20 mouse cellular contexts compared by ENCODE assay signal in the genomic region with DNA sequence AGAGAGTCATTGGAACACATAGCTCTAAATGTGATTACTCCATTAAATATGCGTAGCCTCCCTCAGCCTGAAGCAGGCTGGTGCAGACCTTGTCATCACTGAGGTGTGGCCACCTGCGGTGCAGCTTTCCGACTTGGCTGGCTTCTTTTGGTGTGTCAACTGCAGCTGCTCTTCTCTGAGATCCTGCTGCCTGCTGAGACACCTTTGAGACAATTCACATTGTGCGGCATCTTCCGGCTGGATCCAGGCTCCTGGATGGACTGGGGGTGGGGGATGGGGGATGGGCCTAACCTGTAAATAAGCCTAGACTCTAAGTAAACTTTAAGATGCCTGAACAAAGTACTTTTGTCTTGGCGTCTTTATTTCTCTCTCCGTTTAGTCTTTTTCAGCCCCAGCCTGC.
DNase-seq lines count a peak whose midpoint lies in the region; TF ChIP-seq lines count a peak whose summit lies in the region.
"Had no signal": no experiment of that assay in that cellular context is flagged by ENCODE, and none has a peak within 500 bp of the region (broad histone marks: within the 10 kb centered on the region; RNA-seq: fewer than 3 reads in every experiment).

No protein-coding gene starts in this region.

- peaks cover 2% of the 10 kb centered on the region for H3K4me1 ChIP-seq in ES-Bruce4 (ENCODE audit: control insufficient read depth, insufficient read depth, low read length)
- no peaks in the 10 kb centered on the region for H3K4me1 ChIP-seq in ES-E14 (ENCODE audit: control insufficient read depth in 2 of 2, insufficient read depth in 2 of 2, low read length in 2 of 2, poor library complexity in 1 of 2)
- H3K4me1 ChIP-seq: embryonic facial prominence, embryonic 13.5 days; embryonic facial prominence, embryonic 15.5 days; forebrain, embryonic 10.5 days; forebrain, embryonic 12.5 days had no signal

- no peak for TF ChIP-seq CTCF in ES-Bruce4 (IDR thresholded peaks at IDR 0.05; ENCODE audit: low read depth, low read length)

- in situ Hi-C loops in ES-E14 (cut with MboI; ENCODE audit: low sequenced_read_pairs in 2 of 2, unreplicated experiment in 2 of 2), result no loop called here

- no peaks in the 10 kb centered on the region for H3K27me3 ChIP-seq in ES-Bruce4 (ENCODE audit: control insufficient read depth, insufficient read depth, low read length, poor library complexity, severe bottlenecking)
- H3K27me3 ChIP-seq: embryonic facial prominence, embryonic 13.5 days; embryonic facial prominence, embryonic 15.5 days; forebrain, embryonic 12.5 days had no signal

- H3K27ac ChIP-seq in ES-Bruce4 (ENCODE audit: insufficient read depth, low read length) (no peak overlapping the region; the same call in 1 of the 2 replicates), ES-E14 (ENCODE audit: insufficient read depth, low read depth, low read length, poor library complexity, severe bottlenecking) (no peak overlapping the region)
- H3K27ac ChIP-seq: embryonic facial prominence, embryonic 13.5 days; embryonic facial prominence, embryonic 15.5 days; forebrain, embryonic 10.5 days; forebrain, embryonic 12.5 days had no signal

- H3K36me3 ChIP-seq in ES-Bruce4 (ENCODE audit: control insufficient read depth, insufficient read depth, low read length, poor library complexity, severe bottlenecking) (no peaks in the 10 kb centered on the region), ES-E14 (ENCODE audit: control insufficient read depth, insufficient read depth, low read length, poor library complexity, severe bottlenecking) (no peaks in the 10 kb centered on the region)
- H3K36me3 ChIP-seq: embryonic facial prominence, embryonic 13.5 days; embryonic facial prominence, embryonic 15.5 days; forebrain, embryonic 10.5 days; forebrain, embryonic 12.5 days had no signal

- 0 out of 2 replicates have a peak, but pooled peaks have one; percentile 28 for TF ChIP-seq EP300 in ES-Bruce4 (IDR thresholded peaks at IDR 0.05; ENCODE audit: insufficient read depth, low read depth, low read length)

- TF ChIP-seq POLR2A in ES-Bruce4 (IDR thresholded peaks at IDR 0.05; ENCODE audit: insufficient read depth, low read length), result no peak

- H3K9ac ChIP-seq in ES-Bruce4 (ENCODE audit: low read depth, poor library complexity, severe bottlenecking), result no peak overlapping the region
- no peak overlapping the region for H3K9ac ChIP-seq in ES-E14 (ENCODE audit: insufficient read depth, low read depth, low read length, poor library complexity, severe bottlenecking)
- H3K9ac ChIP-seq: embryonic facial prominence, embryonic 13.5 days; embryonic facial prominence, embryonic 15.5 days; forebrain, embryonic 12.5 days had no signal

- H3K9me3 ChIP-seq in ES-Bruce4 (replicated peaks; ENCODE audit: control insufficient read depth, insufficient read depth, low read length, poor library complexity, severe bottlenecking) (no peaks in the 10 kb centered on the region), ES-E14 (ENCODE audit: control insufficient read depth, insufficient read depth, low read depth, low read length) (no peaks in the 10 kb centered on the region)
- H3K9me3 ChIP-seq: embryonic facial prominence, embryonic 13.5 days; embryonic facial prominence, embryonic 15.5 days; forebrain, embryonic 12.5 days had no signal

- DNase-seq in ES-E14 (ENCODE audit: low read depth, low spot score) (peak; percentile 15), ZHBTc4 (ENCODE audit: low read depth, low spot score) (peak; percentile 70)
- DNase-seq in adrenal gland, postnatal 25 days, result no peak
- DNase-seq in adrenal gland, adult 2 months, result no peak
- DNase-seq: adrenal gland, adult 8-10 months; adrenal gland, postnatal 14 days; B cell, adult 2 months; cerebellum, adult 11 months; cerebellum, adult 18-20 months; cerebellum, adult 8-10 months; cerebellum, adult 9-11 months; cerebellum, postnatal 14 days; cerebellum, postnatal 36 days; embryo, embryonic 11 days had no signal

- H3K4me3 ChIP-seq in ES-Bruce4 (ENCODE audit: low read depth, low read length) (no peak overlapping the region), ES-E14 (ENCODE audit: insufficient read depth in 1 of 2, low read depth in 1 of 2, low read length in 2 of 2, poor library complexity in 1 of 2, severe bottlenecking in 1 of 2) (no peak overlapping the region)
- H3K4me3 ChIP-seq: embryonic facial prominence, embryonic 13.5 days; embryonic facial prominence, embryonic 15.5 days; erythroblast, embryonic 14.5 days; forebrain, embryonic 10.5 days; forebrain, embryonic 12.5 days had no signal

TF ChIP-seq in ES-E14, 5 proteins besides CTCF, POLR2A, EP300 and RAD21:
- TF ChIP-seq ZC3H11A (IDR thresholded peaks at IDR 0.05; ENCODE audit: borderline replicate concordance, low read depth, low read length) (no peak), CHD2 (IDR thresholded peaks at IDR 0.05; ENCODE audit: low read depth, low read length) (no peak), MAFK (IDR thresholded peaks at IDR 0.05; ENCODE audit: insufficient read depth, low read depth, low read length) (no peak)
TF ChIP-seq in ES-E14: peak in this region for 0.

Comparison
In these comparisons a context has a peak if more than half of its experiments do, and no peak if none do; other contexts are left out.
1. DNase-seq: peak in ES-E14 (single experiment) and ZHBTc4 (single experiment); none in adrenal gland, postnatal 25 days (single experiment) and adrenal gland, adult 2 months (single experiment).